Mouse (Mus musculus): Measurements from ENCODE around the gene Ubqln4.

Ubqln4 gene

DNA sequence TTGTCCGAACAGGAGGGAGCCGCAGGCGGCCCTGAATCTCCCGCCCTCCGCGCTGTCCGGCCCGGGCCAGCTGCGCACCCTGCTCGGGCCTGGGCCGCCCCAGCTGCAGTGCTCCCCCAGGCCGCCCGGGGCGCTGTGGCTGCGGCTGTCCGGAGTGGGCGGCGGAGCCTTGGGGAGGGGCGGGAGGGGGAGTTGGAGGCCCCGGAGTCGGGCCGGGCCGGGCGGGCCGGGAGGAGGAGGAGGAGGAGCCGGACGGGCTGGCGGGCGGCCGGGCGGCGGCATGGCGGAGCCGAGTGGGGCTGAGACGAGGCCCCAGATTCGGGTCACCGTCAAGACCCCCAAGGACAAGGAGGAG is at the start of gene Ubqln4:
Ubqln4 (plus strand) TSS at position 234 of the 355 bp plus-strand sequence.
- DNase-seq (ENCODE audit: low spot score) = peak; percentile 83

DNA sequence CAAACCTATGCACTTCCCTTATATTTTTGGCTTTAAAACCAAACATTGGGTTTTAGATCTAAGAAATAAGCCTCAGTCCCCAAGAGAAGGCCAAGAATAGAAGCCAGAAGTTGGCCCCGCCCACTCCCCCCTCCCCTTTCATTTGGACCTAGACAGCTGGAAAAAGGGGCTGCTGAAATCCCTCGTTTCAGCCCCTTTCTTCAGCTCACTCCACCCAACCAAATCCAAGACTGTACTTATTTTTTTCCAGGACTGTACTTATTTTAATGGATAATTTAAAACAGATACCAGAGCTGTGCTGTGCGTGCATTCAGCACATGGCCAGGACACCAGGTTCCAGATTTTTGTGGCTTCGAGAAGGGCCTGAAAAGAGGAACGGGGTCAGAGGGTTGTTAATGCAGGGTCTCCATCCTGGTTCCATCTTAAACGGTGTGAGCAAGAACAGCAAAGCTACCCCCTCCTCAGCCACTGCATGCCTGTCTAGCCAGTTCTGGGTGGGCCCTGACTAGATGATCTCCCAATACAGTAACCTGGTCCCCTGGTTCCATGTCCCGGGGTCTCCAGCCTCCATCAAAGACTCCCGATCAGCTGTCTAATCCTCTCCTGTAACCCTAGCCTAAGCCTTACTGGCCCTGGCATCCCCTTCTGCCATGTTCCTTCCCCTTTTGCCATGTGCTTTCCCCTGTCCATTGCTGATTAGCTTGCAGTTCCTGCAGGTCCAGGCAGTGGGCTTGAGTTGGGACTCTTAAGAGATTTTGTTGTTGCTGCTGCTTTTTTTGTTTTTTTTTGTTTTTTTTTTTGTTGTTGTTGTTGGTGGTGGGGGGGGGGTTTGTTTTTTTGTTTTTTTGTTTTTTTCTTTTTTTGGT is 49.4 kb upstream of the Ubqln4 start:
- no peak for DNase-seq (ENCODE audit: low spot score)

GRCm38 (mm10) chr3:88505081-88505480 is 48.5 kb upstream of the Ubqln4 start:
- no peak for DNase-seq (ENCODE audit: low spot score)

DNA sequence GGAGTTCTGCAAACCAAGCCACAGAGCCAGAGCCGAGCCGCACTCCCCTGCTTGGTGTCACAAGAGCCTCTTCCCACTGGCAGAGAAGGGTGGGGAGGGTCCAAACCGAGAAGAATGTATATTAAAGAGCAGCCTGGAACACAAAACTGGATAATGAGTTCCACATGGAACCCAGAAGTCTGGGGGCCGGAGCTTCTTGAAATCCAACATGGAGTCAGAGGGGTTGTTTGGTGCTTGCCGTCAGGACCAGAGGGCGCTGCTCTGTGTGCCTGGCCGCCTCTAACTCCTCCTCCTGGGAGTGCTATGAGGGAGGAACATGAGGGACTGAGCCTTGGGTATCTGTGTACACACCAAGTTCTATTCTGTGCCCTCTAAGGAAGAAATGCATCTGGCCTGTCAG is 47.8 kb upstream of the Ubqln4 start:
- no peak for DNase-seq (ENCODE audit: low spot score)

- no peak for DNase-seq (ENCODE audit: low spot score)
Observed at GRCm38 (mm10) chr3:88509250-88509649, 44.3 kb upstream of the Ubqln4 start.

- DNase-seq (ENCODE audit: low spot score) = peak; percentile 83
Observed at GRCm38 (mm10) chr3:88509692-88510420, 43.7 kb upstream of the Ubqln4 start, which contains the start of gene Lmna. Lmna (minus strand) TSS chr3:88509956.

- DNase-seq (ENCODE audit: low spot score) = no peak
Observed at GRCm38 (mm10) chr3:88510421-88511289, 42.9 kb upstream of the Ubqln4 start.

GRCm38 (mm10) chr3:88511559-88511958 is 42.0 kb upstream of the Ubqln4 start:
- DNase-seq (ENCODE audit: low spot score) = no peak

GRCm38 (mm10) chr3:88512141-88512895 is 41.2 kb upstream of the Ubqln4 start:
- DNase-seq (ENCODE audit: low spot score) = no peak

GRCm38 (mm10) chr3:88512896-88513545 is 40.5 kb upstream of the Ubqln4 start:
- DNase-seq (ENCODE audit: low spot score) = no peak

DNA sequence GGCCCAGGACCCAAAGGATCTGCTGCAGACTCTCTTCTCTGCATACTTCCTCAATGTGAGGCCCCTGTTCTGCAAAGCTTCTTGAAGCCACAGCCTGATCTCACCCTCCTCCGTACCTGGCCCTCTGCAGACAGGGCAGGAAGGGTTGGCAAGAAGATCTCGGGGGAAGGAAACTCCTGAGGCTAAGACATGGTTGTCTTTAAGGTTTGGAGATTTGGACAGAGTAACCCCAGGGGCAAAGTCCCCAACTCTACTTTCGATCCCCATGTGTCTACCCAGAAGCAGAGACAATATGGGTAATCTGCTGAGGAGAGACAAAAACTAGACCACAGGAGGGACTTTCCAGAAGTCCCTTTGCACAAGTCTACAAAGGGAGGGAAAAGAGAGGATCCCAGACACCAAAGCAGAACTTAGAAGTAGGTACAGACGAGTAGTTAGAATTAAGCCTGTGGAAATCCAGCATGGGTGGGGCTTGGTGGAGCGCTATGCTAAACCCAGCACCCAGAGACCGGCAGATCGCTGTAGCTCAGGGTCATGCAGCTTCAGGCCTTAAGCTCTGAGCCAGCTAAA is 39.9 kb upstream of the Ubqln4 start:
- no peak for DNase-seq (ENCODE audit: low spot score)

- no peak for DNase-seq (ENCODE audit: low spot score)
Observed at GRCm38 (mm10) chr3:88514231-88515094, 39.1 kb upstream of the Ubqln4 start.

GRCm38 (mm10) chr3:88515095-88515386 is 38.5 kb upstream of the Ubqln4 start:
- DNase-seq (ENCODE audit: low spot score) = no peak

- no peak for DNase-seq (ENCODE audit: low spot score)
Observed at GRCm38 (mm10) chr3:88516407-88516806, 37.2 kb upstream of the Ubqln4 start.

DNA sequence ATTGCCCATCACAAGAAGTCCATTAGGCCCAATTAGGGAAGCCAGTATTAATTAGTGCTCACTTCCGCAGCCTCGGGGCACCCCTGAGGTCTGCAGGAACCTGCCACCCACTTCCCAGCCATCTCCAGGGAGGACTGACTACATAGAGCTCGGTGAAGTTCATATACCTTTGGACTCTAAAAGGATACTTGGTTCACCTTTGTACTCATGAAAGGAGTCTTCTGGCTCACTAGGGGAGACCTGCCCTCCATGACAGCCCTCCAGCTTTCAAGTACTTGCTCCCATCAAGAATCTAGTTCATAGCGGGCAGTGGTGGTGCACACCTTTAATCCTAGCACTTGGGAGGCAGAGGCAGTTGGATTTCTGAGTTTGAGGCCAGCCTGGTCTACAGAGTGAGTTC is 35.1 kb upstream of the Ubqln4 start:
- DNase-seq (ENCODE audit: low spot score) = no peak

GRCm38 (mm10) chr3:88520078-88520477 is 33.5 kb upstream of the Ubqln4 start:
- no peak for DNase-seq (ENCODE audit: low spot score)

GRCm38 (mm10) chr3:88521156-88521555 is 32.4 kb upstream of the Ubqln4 start:
- DNase-seq (ENCODE audit: low spot score) = no peak

- DNase-seq (ENCODE audit: low spot score) = peak; percentile 70
Observed at GRCm38 (mm10) chr3:88521803-88522331, 31.7 kb upstream of the Ubqln4 start.

DNA sequence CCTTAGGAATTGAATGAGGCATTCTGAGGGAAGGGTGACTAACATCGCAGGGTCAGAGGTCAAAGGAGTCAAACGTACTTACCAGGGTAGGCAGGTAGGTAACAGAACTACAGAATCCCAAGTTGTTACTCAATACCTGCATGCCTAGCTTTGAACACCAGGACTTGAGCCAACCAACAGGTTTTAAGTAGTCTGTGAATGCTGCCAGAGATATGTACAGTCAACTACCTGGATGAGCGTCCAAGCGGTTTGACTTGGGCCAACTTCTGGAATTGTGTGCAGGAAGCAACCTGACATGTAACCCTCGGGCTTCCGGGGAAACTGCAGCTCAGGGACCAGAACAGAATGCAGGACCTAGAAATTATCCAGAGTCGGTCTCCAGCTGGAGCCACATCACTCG is 30.5 kb upstream of the Ubqln4 start:
- DNase-seq (ENCODE audit: low spot score) = no peak

- no peak for DNase-seq (ENCODE audit: low spot score)
Observed at GRCm38 (mm10) chr3:88525021-88525420, 28.5 kb upstream of the Ubqln4 start.

All from c-Kit-positive CD71-positive TER-119-positive erythroid progenitor cells, embryonic 14.5 days (primary cell).